ENCODE assay signal across 20 mouse cellular contexts in the genomic region with DNA sequence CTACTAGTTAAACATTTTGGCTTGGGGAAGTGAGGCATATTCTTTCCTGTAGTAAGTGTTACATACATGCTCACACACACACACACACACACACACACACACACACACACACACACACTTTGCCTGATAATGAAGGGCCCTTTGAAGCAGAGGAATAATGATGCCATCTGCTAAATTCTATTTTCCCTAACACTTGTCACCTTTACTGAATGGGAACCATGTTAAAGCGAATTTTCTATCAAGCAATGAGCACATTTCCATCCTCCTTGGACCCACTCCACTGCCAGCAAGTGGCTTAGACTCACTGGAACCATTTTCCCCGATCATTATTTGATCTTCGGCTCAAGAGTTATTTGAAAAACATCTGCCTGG. TPM values are rescaled to one million over a fixed set of nuclear protein-coding genes. Genes with fewer than 3 reads are reported as not detected.
A peak's percentile ranks its signal among the peaks of the same experiment; 100 is the strongest.
DNase-seq lines count a peak whose midpoint lies in the region; ATAC-seq and TF ChIP-seq lines count a peak whose summit lies in the region.
"Had no signal": no experiment of that assay in that cellular context is flagged by ENCODE, and none has a peak within 500 bp of the region (broad histone marks: within the 10 kb centered on the region; RNA-seq: fewer than 3 reads in every experiment).

No protein-coding gene starts in this region.

- no peak for ATAC-seq in lung, embryonic 15.5 days (ENCODE audit: borderline replicate concordance, extremely low read depth, low FRiP score, low TSS enrichment)
- 0 out of 2 replicates have a peak, but pooled peaks have one; percentile 8 for ATAC-seq in granulocyte monocyte progenitor cell, adult 5-6 weeks (replicated peaks; ENCODE audit: poor library complexity, severe bottlenecking)
- 0 out of 2 replicates have a peak, but pooled peaks have one; percentile 10 for ATAC-seq in stomach, postnatal 0 days (ENCODE audit: low FRiP score, low TSS enrichment)

- H3K27ac ChIP-seq in gastrocnemius, adult 2 months: peak overlapping the region; percentile 64
- peak overlapping the region; percentile 39 for H3K27ac ChIP-seq in lung, embryonic 15.5 days
- no peak overlapping the region for H3K27ac ChIP-seq in stomach, postnatal 0 days (replicated peaks)
- H3K27ac ChIP-seq: hindbrain, embryonic 14.5 days; kidney, postnatal 0 days; left cerebral cortex, adult 2 months; liver, embryonic 15.5 days; midbrain, embryonic 12.5 days had no signal

- H3K9ac ChIP-seq in lung, embryonic 15.5 days: no peak overlapping the region
- H3K9ac ChIP-seq in stomach, postnatal 0 days (ENCODE audit: low read length): no peak overlapping the region
- H3K9ac ChIP-seq: hindbrain, embryonic 14.5 days; liver, embryonic 15.5 days; midbrain, embryonic 12.5 days had no signal

- peaks cover 40% of the 10 kb centered on the region for H3K4me1 ChIP-seq in lung, embryonic 15.5 days
- no peaks in the 10 kb centered on the region for H3K4me1 ChIP-seq in stomach, postnatal 0 days (replicated peaks; ENCODE audit: control insufficient read depth, insufficient read depth)
- H3K4me1 ChIP-seq: midbrain, embryonic 12.5 days had no signal

- no peaks in the 10 kb centered on the region for H3K9me3 ChIP-seq in lung, embryonic 15.5 days
- no peaks in the 10 kb centered on the region for H3K9me3 ChIP-seq in stomach, postnatal 0 days (ENCODE audit: control insufficient read depth, low read length)
- H3K9me3 ChIP-seq: liver, embryonic 15.5 days; midbrain, embryonic 12.5 days had no signal

- H3K27me3 ChIP-seq in lung, embryonic 15.5 days: no peaks in the 10 kb centered on the region
- no peaks in the 10 kb centered on the region for H3K27me3 ChIP-seq in stomach, postnatal 0 days (ENCODE audit: control insufficient read depth, insufficient read depth, low read length)
- H3K27me3 ChIP-seq: CH12.LX had no signal

- H3K4me2 ChIP-seq in lung, embryonic 15.5 days: no peak overlapping the region
- H3K4me2 ChIP-seq in stomach, postnatal 0 days (replicated peaks; ENCODE audit: low read depth): no peak overlapping the region
- H3K4me2 ChIP-seq: hindbrain, embryonic 14.5 days; liver, embryonic 15.5 days; midbrain, embryonic 12.5 days had no signal

- TF ChIP-seq CTCF in gastrocnemius, adult 2 months (IDR thresholded peaks at IDR 0.05): no peak
- TF ChIP-seq CTCF in stomach, postnatal 0 days (IDR thresholded peaks at IDR 0.05; ENCODE audit: low read depth): no peak

- H3K4me3 ChIP-seq in gastrocnemius, adult 2 months: no peak overlapping the region
- no peak overlapping the region for H3K4me3 ChIP-seq in lung, embryonic 15.5 days
- H3K4me3 ChIP-seq in stomach, postnatal 0 days (ENCODE audit: low read depth, low read length): no peak overlapping the region
- H3K4me3 ChIP-seq: left cerebral cortex, adult 2 months; liver, embryonic 15.5 days; midbrain, embryonic 12.5 days had no signal

- no peak for TF ChIP-seq EP300 in stomach, postnatal 0 days (optimal IDR thresholded peaks at IDR 0.05)

- H3K36me3 ChIP-seq in lung, embryonic 15.5 days: no peaks in the 10 kb centered on the region
- no peaks in the 10 kb centered on the region for H3K36me3 ChIP-seq in stomach, postnatal 0 days (ENCODE audit: control insufficient read depth, insufficient read depth, low read length)
- H3K36me3 ChIP-seq: liver, embryonic 15.5 days; midbrain, embryonic 12.5 days had no signal

- intact Hi-C loops in gastrocnemius, adult 2 months (cut with DNase I): loop anchor here (5.0 kb wide), 1 partner anchor 34 kb away; no protein-coding TSS in a partner anchor

- WGBS in lung, embryonic 15.5 days: 63% methylated on average over 3 of the region's 3 CpGs
- 68% methylated on average over 3 of the region's 3 CpGs for WGBS in stomach, postnatal 0 days

- DNase-seq in gastrocnemius, adult 2 months: no peak
- DNase-seq in gastrocnemius, postnatal 4 days (ENCODE audit: low spot score in 2 of 2): no peak
- no peak for DNase-seq in lung, postnatal 14 days
- DNase-seq in stomach, postnatal 0 days (ENCODE audit: low spot score): no peak
- no peak for DNase-seq in adipocyte (ENCODE audit: low spot score)
- DNase-seq: adrenal gland, adult 8-10 months; B cell, adult 2 months; cerebellum, adult 8-10 months; cerebellum, postnatal 36 days; gastrocnemius, postnatal 10 days; heart, postnatal 4 days; kidney, adult 2 months had no signal

RNA-seq across cellular contexts. Expression of gene Elmo1, which starts 8.2 kb away (rescaled TPM):
- 1 to 10 TPM; 4.1 to 4.3 TPM for total RNA-seq in gastrocnemius, adult 2 months (2021)
- 10 to 100 TPM; 23.6 to 27.7 TPM for total RNA-seq in gastrocnemius, postnatal 4 days (2021)
- polyA plus RNA-seq in lung, embryonic 15.5 days (2015; fragmentation: Nextera tagmentation; extraction: Ambion mirVana): 32.8 and 37.1 TPM in 2 replicates
- 98.4 and 131 TPM in 2 replicates for total RNA-seq in granulocyte monocyte progenitor cell, adult 5-6 weeks (2014; fragmentation: Nextera tagmentation)
- total RNA-seq in granulocyte monocyte progenitor cell, adult 5-6 weeks (2017): 62.1 and 64.0 TPM in 2 replicates
- polyA plus RNA-seq in stomach, postnatal 0 days (2015; fragmentation: Nextera tagmentation; extraction: Ambion mirVana): 4.9 and 5.0 TPM in 2 replicates

Comparison
In these comparisons a context has a peak if more than half of its experiments do, and no peak if none do; other contexts are left out.
1. RNA of gene Elmo1, which starts 8.2 kb away (total RNA-seq): 62.1 to 131 TPM in granulocyte monocyte progenitor cell, adult 5-6 weeks and 23.6 to 27.7 TPM in gastrocnemius, postnatal 4 days; 4.1 to 4.3 TPM in gastrocnemius, adult 2 months; every median in the first group is over 4 times any median in the second.